Mouse (Mus musculus) kidney, embryonic 15.5 days (tissue): Measurements from ENCODE around the gene Vasp. TPM values are rescaled to one million over a fixed set of nuclear protein-coding genes. Genes with fewer than 3 reads are reported as not detected.
A peak's percentile ranks its signal among the peaks of the same experiment; 100 is the strongest.

Experiments used
- ATAC-seq: fragments of 200-750 bp; cut with Nextera tagmentation; replicated peaks from 2 replicates; pipeline ENCODE4 v1.8.0; 2017; ENCODE audit warnings: moderate TSS enrichment; ENCODE audit not compliant: low FRiP score
- H3K27ac ChIP-seq: fragments of 300-500 bp; sonication (generic); 2 replicates; pipeline ENCODE4 v1.5.1; 2015; ENCODE audit warnings: mild to moderate bottlenecking, inconsistent platforms
- H3K27me3 ChIP-seq: fragments of 300-500 bp; sonication (generic); 2 replicates; pipeline ENCODE4 v1.6.1; 2015; ENCODE audit warnings: inconsistent platforms
- H3K36me3 ChIP-seq: fragments of 300-500 bp; sonication (generic); 2 replicates; pipeline ENCODE4 v1.6.1; 2015; ENCODE audit warnings: inconsistent platforms
- H3K4me1 ChIP-seq: fragments of 300-500 bp; sonication (generic); 2 replicates; pipeline ENCODE4 v1.6.1; 2015; ENCODE audit warnings: inconsistent platforms
- H3K4me2 ChIP-seq: fragments of 300-500 bp; sonication (generic); 2 replicates; pipeline ENCODE4 v1.6.1; 2015; ENCODE audit warnings: moderate library complexity, mild to moderate bottlenecking, inconsistent platforms
- H3K4me3 ChIP-seq: fragments of 300-500 bp; sonication (generic); replicated peaks from 2 replicates; pipeline ENCODE4 v1.5.1; 2015; ENCODE audit warnings: mild to moderate bottlenecking, inconsistent platforms
- H3K9ac ChIP-seq: fragments of 300-500 bp; sonication (generic); 2 replicates; pipeline ENCODE4 v1.6.1; 2015; ENCODE audit warnings: mild to moderate bottlenecking, inconsistent platforms
- H3K9me3 ChIP-seq: fragments of 300-500 bp; sonication (generic); replicated peaks from 2 replicates; pipeline ENCODE4 v1.6.1; 2016; ENCODE audit warnings: inconsistent platforms
- WGBS: fragments of 180-500 bp; shearing (Covaris S2); methylation state at CpG from one replicate; pipeline ENCODE4 v1.1.7; 2015; ENCODE audit warnings: mixed read lengths; 5-methylcytosine and 5-hydroxymethylcytosine counted together
- polyA plus RNA-seq: library from polyadenylated mRNA; unstranded; fragments of >200 nt; fragmentation: Nextera tagmentation; extraction: Ambion mirVana; gene quantifications from 2 replicates; pipeline ENCODE4 v1.2.1, GENCODE M21; 2015

Gene Vasp
- polyA plus RNA-seq, 1 experiment from 2014 or later: 89.8 TPM

DNA sequence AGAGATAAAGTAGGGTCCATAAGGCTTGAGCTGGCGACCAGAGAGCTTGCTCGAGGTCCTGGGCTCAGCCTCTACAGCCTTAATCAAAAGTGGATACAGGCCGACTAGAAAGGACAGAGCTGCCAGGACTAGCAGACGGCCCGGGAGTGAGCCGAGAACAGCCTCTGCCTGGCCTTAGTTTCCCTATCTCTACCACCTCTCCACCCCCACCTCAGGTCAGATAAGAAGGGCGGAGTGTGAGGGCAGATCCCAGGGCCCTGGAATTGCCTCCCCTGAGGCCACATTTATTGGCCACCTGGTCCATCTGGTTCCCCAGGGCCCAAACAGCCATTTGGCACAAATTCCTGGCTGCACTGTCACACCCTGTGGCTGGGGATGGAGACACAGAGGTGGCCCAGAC, 6.5 kb downstream of the Vasp start:
- no peak overlapping the region for H3K9ac ChIP-seq
- 57% methylated on average over 7 of the region's 7 CpGs for WGBS
- H3K4me3 ChIP-seq: no peak overlapping the region
- no peaks in the 10 kb centered on the region for H3K9me3 ChIP-seq
- no peak overlapping the region for H3K27ac ChIP-seq
- ATAC-seq: no peak
- H3K27me3 ChIP-seq: no peaks in the 10 kb centered on the region
- H3K36me3 ChIP-seq: peaks cover 76% of the 10 kb centered on the region
- no peak overlapping the region for H3K4me2 ChIP-seq
- peaks cover 48% of the 10 kb centered on the region for H3K4me1 ChIP-seq

DNA sequence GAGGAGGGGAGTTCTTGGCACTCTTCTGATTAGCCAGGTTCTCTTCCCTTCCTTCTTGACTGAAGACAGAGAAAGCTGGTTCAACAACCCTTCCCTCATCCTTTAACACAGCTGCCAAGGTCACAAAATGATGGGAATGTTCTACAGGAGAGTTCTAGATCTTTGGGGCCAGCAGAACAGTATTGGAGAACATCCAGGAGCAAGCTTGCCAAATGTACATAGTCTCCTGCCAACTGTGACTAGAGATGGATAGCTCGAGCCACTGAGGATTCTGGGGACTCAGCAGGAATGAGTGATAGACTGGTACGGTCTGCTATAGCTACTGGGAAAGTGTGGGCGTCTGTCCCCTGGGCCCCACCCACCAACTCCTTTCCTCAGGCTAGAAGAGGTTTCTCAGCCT, 13.3 kb downstream of the Vasp start:
- Histone ChIP-seq H3K9me3 (no peaks in the 10 kb centered on the region), H3K4me3 (no peak overlapping the region), H3K4me2 (no peak overlapping the region), H3K27me3 (no peaks in the 10 kb centered on the region), H3K27ac (no peak overlapping the region), H3K4me1 (0 out of 2 replicates have a peak, but pooled peaks cover 6% of the 10 kb centered on the region), H3K9ac (no peak overlapping the region), H3K36me3 (peaks cover 85% of the 10 kb centered on the region)
- WGBS: 79% methylated on average over 3 of the region's 3 CpGs
- ATAC-seq: no peak

DNA sequence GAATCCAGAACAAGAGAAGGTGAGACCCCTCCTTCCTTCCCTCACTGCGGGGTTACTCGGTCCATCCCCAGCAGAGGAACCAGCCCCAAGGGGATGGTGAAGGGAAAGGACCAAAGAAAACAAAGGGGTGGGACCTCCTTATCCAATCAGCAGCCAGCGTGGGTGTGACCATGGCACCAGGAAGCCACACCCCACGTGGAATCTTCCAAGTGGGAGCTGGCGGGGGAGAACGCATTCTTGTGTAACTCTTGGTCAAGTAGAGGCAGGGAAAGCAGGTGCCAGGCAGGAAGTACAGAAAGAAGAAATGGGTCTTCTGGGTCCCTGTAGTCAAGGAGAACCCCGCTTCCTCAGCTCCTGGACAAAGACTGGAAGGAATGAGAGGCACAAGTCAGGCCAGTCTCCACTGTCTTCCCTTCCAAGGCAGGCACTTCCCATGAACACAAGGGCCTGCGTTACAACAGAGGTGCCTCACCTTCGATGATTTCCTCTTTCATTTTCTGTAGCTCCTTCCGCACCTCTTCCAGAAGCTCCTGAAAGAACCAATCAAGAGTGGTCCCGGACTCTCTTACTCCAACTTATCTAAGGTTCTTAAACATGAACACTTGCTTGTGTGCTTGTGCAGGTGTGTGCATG, 14.1 kb downstream of the Vasp start:
- WGBS: 47% methylated on average over 11 of the region's 11 CpGs
- no peak overlapping the region for H3K27ac ChIP-seq
- no peaks in the 10 kb centered on the region for H3K27me3 ChIP-seq
- H3K4me1 ChIP-seq: 0 out of 2 replicates have a peak, but pooled peaks cover 6% of the 10 kb centered on the region
- ATAC-seq: peak; percentile 77
- no peaks in the 10 kb centered on the region for H3K9me3 ChIP-seq
- no peak overlapping the region for H3K9ac ChIP-seq
- H3K36me3 ChIP-seq: peaks cover 77% of the 10 kb centered on the region
- H3K4me3 ChIP-seq: no peak overlapping the region
- no peak overlapping the region for H3K4me2 ChIP-seq

DNA sequence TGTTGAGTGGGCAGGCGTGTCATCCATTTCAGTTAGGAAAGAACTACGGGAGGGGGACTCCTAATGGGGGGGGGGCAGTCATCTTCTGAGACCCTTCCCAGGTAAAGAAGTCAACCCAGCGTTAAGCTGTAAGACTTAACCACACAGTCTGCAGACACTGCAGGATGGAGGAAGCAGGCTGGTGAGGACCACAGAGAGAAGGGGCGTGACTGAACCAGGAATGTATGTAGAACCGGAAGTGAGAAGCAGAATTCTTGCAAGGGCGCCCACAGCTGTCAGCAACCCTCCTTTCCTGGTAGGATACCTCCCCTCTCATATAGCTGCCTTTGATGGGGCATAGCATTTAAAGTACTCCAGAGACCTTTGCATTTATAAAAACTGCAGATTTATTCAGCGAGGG, 15.1 kb downstream of the Vasp start:
- ATAC-seq: no peak
- Histone ChIP-seq H3K9ac (no peak overlapping the region), H3K4me2 (no peak overlapping the region), H3K4me1 (0 out of 2 replicates have a peak, but pooled peaks cover 6% of the 10 kb centered on the region), H3K27me3 (no peaks in the 10 kb centered on the region), H3K27ac (no peak overlapping the region), H3K36me3 (peaks cover 68% of the 10 kb centered on the region), H3K4me3 (no peak overlapping the region), H3K9me3 (no peaks in the 10 kb centered on the region)
- WGBS: 78% methylated on average over 7 of the region's 7 CpGs

DNA sequence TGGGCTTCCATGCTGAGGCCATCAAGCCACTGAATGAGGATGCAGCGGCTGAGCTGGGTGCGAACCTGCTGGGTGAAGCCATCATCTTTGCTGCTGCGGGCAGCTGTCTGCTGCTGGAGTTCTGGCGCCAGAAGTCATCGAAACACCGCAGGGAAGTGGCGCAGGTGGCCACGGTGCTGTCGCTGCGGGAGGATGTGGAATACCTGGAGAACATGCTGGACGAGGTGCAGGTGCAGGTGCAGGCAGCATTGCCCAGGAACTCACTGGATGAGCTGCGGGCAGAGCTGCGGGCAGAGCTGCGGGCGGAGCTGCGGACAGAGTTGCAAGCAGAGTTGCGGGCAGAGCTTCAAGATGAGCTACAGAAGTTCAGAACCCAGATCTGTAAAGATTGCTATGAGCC, 16.2 kb downstream of the Vasp start:
- Histone ChIP-seq H3K4me2 (no peak overlapping the region), H3K4me3 (no peak overlapping the region), H3K27me3 (no peaks in the 10 kb centered on the region), H3K9ac (no peak overlapping the region), H3K27ac (no peak overlapping the region), H3K9me3 (no peaks in the 10 kb centered on the region), H3K4me1 (0 out of 2 replicates have a peak, but pooled peaks cover 6% of the 10 kb centered on the region), H3K36me3 (peaks cover 56% of the 10 kb centered on the region)
- whole genome bisulfite sequencing: 88% methylated on average over 17 of the region's 17 CpGs
- no peak for ATAC-seq

DNA sequence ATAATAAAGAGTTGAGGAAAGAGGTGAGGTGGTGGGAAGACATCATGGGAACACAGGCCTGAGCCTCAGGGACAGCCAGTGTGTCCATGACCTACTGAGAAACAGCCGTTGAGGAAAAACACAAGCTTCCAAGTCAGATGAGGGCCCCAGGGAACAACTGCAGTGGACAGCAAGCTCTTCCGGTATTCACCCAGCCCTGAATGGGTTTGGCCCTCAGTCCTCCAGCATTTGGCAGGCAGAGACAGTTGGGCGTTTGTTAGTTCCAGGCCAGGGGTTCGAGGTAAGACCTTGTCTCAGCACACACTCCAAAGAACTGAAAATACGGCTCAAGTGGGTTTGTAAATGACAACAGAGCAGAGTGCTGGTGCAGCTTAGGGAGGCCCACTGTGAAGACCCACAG, 18.2 kb downstream of the Vasp start:
- Histone ChIP-seq H3K9ac (no peak overlapping the region), H3K4me2 (no peak overlapping the region), H3K4me1 (0 out of 2 replicates have a peak, but pooled peaks cover 6% of the 10 kb centered on the region), H3K27me3 (no peaks in the 10 kb centered on the region), H3K36me3 (peaks cover 36% of the 10 kb centered on the region), H3K9me3 (no peaks in the 10 kb centered on the region), H3K27ac (no peak overlapping the region), H3K4me3 (no peak overlapping the region)
- 57% methylated on average over 5 of the region's 5 CpGs for WGBS
- ATAC-seq: no peak

DNA sequence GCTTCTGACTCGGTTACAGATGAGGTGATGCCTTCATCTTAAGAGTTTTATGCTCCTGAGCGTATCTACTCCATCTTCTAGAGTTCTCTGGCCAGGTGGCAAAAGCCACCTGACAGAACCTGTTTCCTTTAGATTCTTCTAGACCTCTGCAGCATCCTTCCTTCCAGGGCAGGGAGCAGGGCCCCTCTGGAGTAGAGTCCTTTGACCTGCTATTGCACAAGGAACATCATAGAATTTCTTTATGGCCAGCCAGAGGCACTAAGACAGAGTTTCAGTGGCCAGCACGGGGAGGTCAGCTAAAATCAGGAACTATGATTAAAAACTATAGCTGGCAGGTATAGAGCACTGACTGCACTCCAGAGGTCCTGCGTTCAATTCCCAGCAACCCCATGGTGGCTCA, 19.5 kb downstream of the Vasp start:
- Histone ChIP-seq H3K4me2 (no peak overlapping the region), H3K4me1 (0 out of 2 replicates have a peak, but pooled peaks cover 3% of the 10 kb centered on the region), H3K9me3 (no peaks in the 10 kb centered on the region), H3K27me3 (no peaks in the 10 kb centered on the region), H3K36me3 (peaks cover 31% of the 10 kb centered on the region), H3K4me3 (no peak overlapping the region), H3K27ac (no peak overlapping the region), H3K9ac (no peak overlapping the region)
- no peak for ATAC-seq
- 78% methylated on average over 4 of the region's 4 CpGs for WGBS

DNA sequence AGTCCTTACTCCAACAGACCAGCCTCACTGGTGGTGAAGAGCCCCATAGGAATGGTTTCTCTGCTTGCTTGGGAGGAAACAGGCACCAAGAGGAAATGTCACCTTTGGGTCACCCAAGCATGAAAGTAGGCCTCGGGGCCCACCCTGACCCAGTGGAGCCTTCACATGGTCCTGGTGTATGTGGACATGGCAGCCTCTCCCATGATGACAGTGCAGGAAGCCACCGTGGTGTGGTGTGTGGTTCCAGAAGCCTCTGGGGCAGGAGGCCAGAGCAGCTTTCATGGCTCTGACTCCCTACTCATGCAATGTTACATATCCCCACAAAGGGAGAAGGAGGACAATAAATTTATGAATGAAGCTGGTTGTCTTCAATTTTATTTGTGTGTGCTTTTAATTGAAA, 24.1 kb downstream of the Vasp start:
- no peak overlapping the region for H3K9ac ChIP-seq
- peaks cover 32% of the 10 kb centered on the region for H3K36me3 ChIP-seq
- no peak overlapping the region for H3K27ac ChIP-seq
- H3K9me3 ChIP-seq: no peaks in the 10 kb centered on the region
- H3K4me2 ChIP-seq: no peak overlapping the region
- H3K4me3 ChIP-seq: no peak overlapping the region
- ATAC-seq: no peak
- 83% methylated on average over 2 of the region's 2 CpGs for WGBS
- no peaks in the 10 kb centered on the region for H3K27me3 ChIP-seq
- no peaks in the 10 kb centered on the region for H3K4me1 ChIP-seq

DNA sequence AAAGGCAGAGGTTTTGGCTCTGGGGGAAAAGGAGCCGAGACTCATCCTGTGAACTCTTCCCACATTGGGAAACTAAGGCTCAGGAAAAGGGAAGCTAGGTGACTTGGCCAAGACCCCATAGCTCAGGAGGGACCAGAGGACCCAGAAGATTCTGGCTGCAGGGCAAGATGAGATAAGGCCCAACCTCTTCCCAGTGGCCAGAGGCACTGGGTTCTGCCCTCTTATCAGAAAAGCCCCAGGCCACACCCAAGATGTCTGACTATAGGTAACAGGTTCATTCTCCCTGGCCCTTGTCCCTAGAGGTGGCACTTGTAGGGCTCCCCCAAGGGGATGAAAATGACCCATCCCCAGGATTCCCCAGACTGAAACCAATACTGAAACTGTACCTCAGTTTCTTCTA, 24.8 kb downstream of the Vasp start:
- Histone ChIP-seq H3K27me3 (no peaks in the 10 kb centered on the region), H3K4me2 (no peak overlapping the region), H3K36me3 (peaks cover 32% of the 10 kb centered on the region), H3K27ac (no peak overlapping the region), H3K4me1 (no peaks in the 10 kb centered on the region), H3K9me3 (no peaks in the 10 kb centered on the region), H3K9ac (no peak overlapping the region), H3K4me3 (no peak overlapping the region)
- WGBS: 97% methylated on average over 1 of the region's 1 CpGs
- ATAC-seq: no peak

DNA sequence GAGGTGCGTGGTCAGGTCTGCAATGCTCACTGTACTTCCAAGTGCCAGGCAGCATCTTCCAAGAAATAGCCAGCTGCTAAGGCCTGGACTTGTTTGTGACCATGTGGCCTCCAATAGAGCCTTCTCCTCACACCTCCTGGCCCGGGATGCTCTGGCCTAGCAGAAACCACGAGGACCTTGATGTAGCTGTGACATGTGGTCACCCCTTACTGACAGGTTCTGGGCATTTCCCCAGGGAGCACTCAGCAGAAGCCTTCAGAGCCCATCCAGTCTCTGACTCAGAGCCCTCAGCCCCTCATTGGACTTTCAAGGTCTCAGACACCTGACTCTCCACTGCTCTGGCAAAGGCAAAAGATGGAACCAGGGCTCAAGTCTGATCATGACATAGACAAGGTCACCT, 26.5 kb downstream of the Vasp start:
- Histone ChIP-seq H3K4me3 (no peak overlapping the region), H3K9me3 (no peaks in the 10 kb centered on the region), H3K4me1 (no peaks in the 10 kb centered on the region), H3K27me3 (no peaks in the 10 kb centered on the region), H3K4me2 (no peak overlapping the region), H3K27ac (no peak overlapping the region), H3K36me3 (peaks cover 38% of the 10 kb centered on the region), H3K9ac (no peak overlapping the region)
- 82% methylated on average over 3 of the region's 3 CpGs for WGBS
- no peak for ATAC-seq

DNA sequence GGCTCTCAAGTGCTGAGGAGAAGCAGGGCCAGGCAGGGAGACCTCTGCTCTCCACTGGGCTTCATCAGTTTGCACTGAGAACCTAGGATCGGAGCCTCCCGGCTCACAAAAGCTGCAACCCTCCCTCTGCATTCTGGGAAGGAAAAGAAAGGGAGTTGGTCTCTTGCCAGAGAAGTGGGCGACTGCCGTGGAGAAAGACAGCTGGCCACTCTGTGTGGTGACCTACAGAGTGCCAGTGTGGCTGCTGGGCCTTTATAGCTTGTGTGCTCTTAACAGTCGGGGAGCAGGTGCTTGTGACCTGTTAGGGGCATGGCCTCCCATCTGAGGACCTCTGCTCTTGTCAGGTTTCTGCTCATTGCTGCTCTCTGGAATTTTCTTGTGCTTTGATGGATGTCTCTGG, 27.8 kb downstream of the Vasp start:
- Histone ChIP-seq H3K36me3 (peaks cover 38% of the 10 kb centered on the region), H3K4me3 (no peak overlapping the region), H3K27ac (no peak overlapping the region), H3K9me3 (no peaks in the 10 kb centered on the region), H3K4me1 (peaks cover 5% of the 10 kb centered on the region), H3K9ac (no peak overlapping the region), H3K4me2 (no peak overlapping the region), H3K27me3 (no peaks in the 10 kb centered on the region)
- 74% methylated on average over 5 of the region's 5 CpGs for WGBS
- no peak for ATAC-seq

DNA sequence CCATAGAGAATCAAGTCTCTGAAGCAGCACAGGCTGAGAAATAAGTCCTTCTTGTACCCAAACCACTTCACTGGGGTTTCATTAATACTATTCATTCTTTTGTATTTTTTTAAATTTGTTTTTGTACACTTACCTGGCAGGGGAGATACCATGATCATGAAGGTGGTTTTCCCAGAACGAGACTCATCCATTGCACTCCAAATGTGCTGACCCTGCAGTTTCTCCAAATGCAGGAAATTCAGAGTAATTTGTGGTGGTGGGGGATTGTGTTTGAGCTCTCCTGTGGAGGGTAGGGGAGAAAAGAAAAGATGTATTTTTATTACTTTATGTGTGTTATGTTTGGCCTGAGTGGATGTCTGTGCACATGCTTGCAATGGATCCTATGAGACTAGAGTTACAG, 29.6 kb downstream of the Vasp start:
- Histone ChIP-seq H3K9ac (no peak overlapping the region), H3K4me1 (peaks cover 6% of the 10 kb centered on the region), H3K36me3 (peaks cover 29% of the 10 kb centered on the region), H3K9me3 (no peaks in the 10 kb centered on the region), H3K4me2 (no peak overlapping the region), H3K4me3 (no peak overlapping the region), H3K27me3 (no peaks in the 10 kb centered on the region), H3K27ac (no peak overlapping the region)
- no peak for ATAC-seq
- 91% methylated on average over 1 of the region's 1 CpGs for WGBS

DNA sequence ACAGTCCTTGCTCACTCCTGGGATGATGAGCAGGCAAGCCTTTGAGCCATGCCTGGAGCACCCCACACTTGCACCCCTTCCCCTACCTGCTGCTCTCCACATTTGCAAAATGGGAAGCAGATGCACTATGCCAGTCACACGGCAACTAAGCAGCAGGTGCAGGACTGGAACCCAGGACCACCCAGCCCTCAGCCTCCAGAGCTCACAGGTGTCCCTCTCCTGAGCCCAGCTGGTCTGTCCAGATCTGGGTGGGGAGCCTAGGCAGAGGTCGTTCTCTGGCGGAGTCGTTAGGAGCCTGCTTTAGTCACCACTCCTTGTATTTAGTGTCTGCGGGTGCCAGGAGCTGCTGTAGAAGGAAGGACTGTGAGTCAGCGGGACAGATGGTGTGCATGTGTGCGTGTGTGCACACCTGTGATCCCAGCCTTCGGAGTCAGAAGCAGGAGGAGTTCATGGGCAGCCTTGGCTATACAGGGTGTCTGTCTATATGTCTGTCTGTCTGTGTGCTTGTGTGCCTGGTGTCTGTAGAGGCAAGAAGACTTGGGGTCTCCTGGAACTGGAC, 30.6 kb downstream of the Vasp start:
- Histone ChIP-seq H3K9me3 (no peaks in the 10 kb centered on the region), H3K9ac (no peak overlapping the region), H3K4me2 (no peak overlapping the region), H3K4me1 (peaks cover 8% of the 10 kb centered on the region), H3K4me3 (no peak overlapping the region), H3K27ac (no peak overlapping the region), H3K36me3 (peaks cover 20% of the 10 kb centered on the region), H3K27me3 (no peaks in the 10 kb centered on the region)
- no peak for ATAC-seq
- 90% methylated on average over 8 of the region's 8 CpGs for WGBS
